Mouse (Mus musculus): Measurements from ENCODE around the gene Mst1. TPM values are rescaled to one million over a fixed set of nuclear protein-coding genes. Genes with fewer than 3 reads are reported as not detected.

Mst1 gene
- total RNA-seq, 2 experiments from 2014 or later, result 7.7 to 63.3 TPM

- no peak for ATAC-seq (replicated peaks; ENCODE audit: low FRiP score, poor library complexity, severe bottlenecking)
These were observed 43.7 kb downstream of the Mst1 start for GRCm38 (mm10) chr9:108123916-108124315.

DNA sequence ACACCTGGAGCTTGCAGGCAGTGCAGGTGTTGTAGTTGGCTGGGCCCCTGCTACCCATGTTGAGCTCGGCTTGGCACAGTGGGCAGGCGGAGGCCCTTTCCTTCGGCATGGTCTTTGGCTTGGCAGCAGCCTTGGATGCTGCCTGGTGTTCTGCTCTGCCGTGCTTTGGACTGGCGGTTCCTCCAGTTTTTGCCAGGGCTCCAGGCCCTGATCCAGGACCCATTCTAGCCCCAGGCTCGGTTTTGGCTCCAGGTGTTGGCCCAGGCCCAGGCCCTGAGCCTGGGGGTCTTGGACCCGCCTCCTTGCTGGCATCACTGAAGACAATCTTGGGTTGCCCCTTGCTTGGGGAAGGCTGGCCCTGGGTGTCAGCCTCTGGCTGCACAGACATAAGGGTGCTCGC lies 45.5 kb downstream of the Mst1 start:
- no peak for ATAC-seq (replicated peaks; ENCODE audit: low FRiP score, poor library complexity, severe bottlenecking)

DNA sequence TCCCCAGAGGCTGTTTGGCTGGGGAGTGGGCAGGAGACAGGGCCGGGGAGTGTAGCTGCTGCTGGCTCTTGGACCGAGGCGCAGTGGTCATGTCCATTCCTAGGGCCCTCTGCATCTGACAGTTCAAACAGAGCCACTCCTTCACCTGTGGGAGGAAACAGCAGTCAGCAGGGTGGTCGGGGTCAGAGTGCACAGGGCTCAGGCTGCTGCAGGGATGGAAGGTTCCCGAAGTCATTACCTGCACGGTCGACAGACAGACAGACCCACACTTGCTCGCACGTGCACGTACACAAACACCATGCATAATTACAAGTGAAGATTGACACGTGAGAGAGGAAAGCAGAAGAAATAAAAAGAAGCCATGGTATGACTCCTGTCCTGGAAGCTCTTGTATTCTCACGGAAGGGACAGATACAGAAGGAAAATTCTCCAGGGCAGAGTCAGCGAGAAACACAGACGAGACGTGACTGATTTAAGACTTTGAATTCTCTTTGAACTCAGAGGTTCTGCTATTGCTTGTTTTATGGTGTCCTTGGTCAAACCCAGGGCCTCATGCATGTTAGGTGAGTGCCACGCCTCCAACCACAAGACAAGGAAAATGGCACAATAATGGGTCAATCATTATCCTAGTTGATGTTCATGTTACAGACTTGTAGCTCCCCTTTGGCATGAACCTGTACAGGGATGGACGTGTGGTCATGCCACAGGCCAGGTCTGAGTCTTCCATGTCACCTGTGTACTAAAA lies 46.4 kb downstream of the Mst1 start:
- ATAC-seq (replicated peaks; ENCODE audit: low FRiP score, poor library complexity, severe bottlenecking), result no peak

- ATAC-seq (replicated peaks; ENCODE audit: low FRiP score, poor library complexity, severe bottlenecking), result no peak
These were observed 48.0 kb downstream of the Mst1 start for GRCm38 (mm10) chr9:108128248-108128647.

DNA sequence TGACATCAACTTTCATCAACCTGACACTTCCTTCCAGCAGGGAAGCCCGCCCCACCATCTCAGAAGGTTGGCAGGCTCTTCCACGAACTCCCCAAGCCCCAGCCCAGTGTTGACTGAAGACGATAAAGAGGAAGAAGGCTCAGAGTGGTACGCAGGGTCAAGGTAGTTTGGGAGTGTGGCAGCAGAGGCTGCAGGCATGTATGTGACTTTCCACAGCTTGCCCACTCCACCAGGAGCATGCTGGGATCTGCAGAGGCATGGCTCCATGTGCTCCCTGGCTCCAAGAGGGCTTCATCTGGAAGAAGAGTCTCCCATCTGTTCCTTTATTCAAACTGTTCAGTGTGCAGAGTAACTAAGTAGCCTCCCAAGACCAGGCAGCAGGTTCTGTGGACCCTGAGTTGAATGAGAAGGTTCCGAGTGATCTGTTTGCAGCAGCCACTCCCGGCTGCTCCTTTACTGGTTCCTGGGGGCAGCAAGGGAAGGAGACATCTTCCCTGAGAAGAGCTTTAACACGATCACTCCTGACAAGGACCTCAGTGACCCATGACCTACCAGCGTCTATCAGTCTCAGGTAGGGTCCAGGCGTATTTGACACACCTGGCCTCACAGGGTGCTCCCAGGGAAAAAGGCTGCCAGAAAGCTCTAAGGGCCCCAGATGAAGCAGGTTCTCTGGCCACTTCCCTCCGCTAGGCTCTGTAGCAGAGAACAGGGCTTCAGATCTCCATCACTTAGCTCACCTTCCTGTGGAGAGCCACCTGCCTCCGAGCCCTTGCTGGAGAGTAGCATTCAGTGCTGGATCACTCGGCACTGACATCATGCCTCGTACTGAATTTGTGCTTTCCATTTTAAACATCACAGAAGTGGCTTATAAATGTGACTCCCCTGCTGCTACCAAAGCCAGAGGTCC lies 49.1 kb downstream of the Mst1 start:
- no peak for ATAC-seq (replicated peaks; ENCODE audit: low FRiP score, poor library complexity, severe bottlenecking)

GRCm38 (mm10) chr9:108131502-108131901 lies 51.3 kb downstream of the Mst1 start:
- no peak for ATAC-seq (replicated peaks; ENCODE audit: low FRiP score, poor library complexity, severe bottlenecking)

GRCm38 (mm10) chr9:108132373-108132772 lies 52.1 kb downstream of the Mst1 start:
- no peak for ATAC-seq (replicated peaks; ENCODE audit: low FRiP score, poor library complexity, severe bottlenecking)

DNA sequence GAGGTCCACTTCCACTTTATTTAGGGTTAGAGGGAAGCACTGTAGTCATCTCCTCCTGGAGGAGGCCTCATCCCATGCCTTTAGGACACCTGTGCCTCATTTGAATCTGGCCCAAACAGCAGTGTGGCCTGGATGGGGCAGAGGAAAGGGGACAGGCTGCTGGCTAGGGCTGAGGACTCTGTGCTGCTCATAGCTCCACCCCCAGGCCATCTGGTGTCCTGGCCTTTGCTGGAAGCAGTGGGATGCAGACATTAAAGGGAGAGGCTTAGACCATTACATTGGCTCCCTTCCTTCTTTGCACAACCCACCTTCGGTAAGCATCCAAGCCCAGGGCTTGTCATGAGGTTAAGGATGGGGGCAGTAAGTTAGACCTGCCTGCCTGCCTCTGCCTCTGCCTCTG lies 53.2 kb downstream of the Mst1 start:
- no peak for ATAC-seq (replicated peaks; ENCODE audit: low FRiP score, poor library complexity, severe bottlenecking)

Other genes starting within 250 kb of the Mst1 start
- gene Rbm6, start 207.2 kb upstream of the Mst1 start, total RNA-seq (2015; ENCODE audit: low replicate concordance), result 176 and 204 TPM in 2 replicates
- gene Rbm6, start 207.2 kb upstream of the Mst1 start, total RNA-seq (2017; ENCODE audit: low replicate concordance), result 216 and 260 TPM in 2 replicates
- not detected in 2 replicates for gene Mon1a, start 192.3 kb upstream of the Mst1 start, total RNA-seq (2015; ENCODE audit: low replicate concordance)
- 0.64 and 3.3 TPM in 2 replicates for gene Mon1a, start 192.3 kb upstream of the Mst1 start, total RNA-seq (2017; ENCODE audit: low replicate concordance)
- not detected in 2 replicates for gene Mst1r, start 173.6 kb upstream of the Mst1 start, total RNA-seq (2015; ENCODE audit: low replicate concordance)
- not detected in 2 replicates for gene Mst1r, start 173.6 kb upstream of the Mst1 start, total RNA-seq (2017; ENCODE audit: low replicate concordance)
- not detected in 2 replicates for gene Actl11, start 152.0 kb upstream of the Mst1 start, total RNA-seq (2015; ENCODE audit: low replicate concordance)
- gene Actl11, start 152.0 kb upstream of the Mst1 start, total RNA-seq (2017; ENCODE audit: low replicate concordance), result not detected in 2 replicates
- gene Camkv, start 144.8 kb upstream of the Mst1 start, total RNA-seq (2015; ENCODE audit: low replicate concordance), result not detected in 2 replicates
- gene Camkv, start 144.8 kb upstream of the Mst1 start, total RNA-seq (2017; ENCODE audit: low replicate concordance), result 0.13 TPM in 1 of 2 replicates, not detected in the other
- gene Traip, start 130.3 kb upstream of the Mst1 start, total RNA-seq (2015; ENCODE audit: low replicate concordance), result 12.6 and 19.3 TPM in 2 replicates
- 50.4 and 51.5 TPM in 2 replicates for gene Traip, start 130.3 kb upstream of the Mst1 start, total RNA-seq (2017; ENCODE audit: low replicate concordance)
- gene Uba7, start 104.9 kb upstream of the Mst1 start, total RNA-seq (2015; ENCODE audit: low replicate concordance), result 365 and 400 TPM in 2 replicates
- gene Uba7, start 104.9 kb upstream of the Mst1 start, total RNA-seq (2017; ENCODE audit: low replicate concordance), result 262 and 332 TPM in 2 replicates
- 1.1 TPM in 1 of 2 replicates, not detected in the other for gene Gm20661, start 97.4 kb upstream of the Mst1 start, total RNA-seq (2015; ENCODE audit: low replicate concordance)
- gene Gm20661, start 97.4 kb upstream of the Mst1 start, total RNA-seq (2017; ENCODE audit: low replicate concordance), result 0.64 and 4.2 TPM in 2 replicates
- 26.0 and 44.3 TPM in 2 replicates for gene Inka1, start 94.6 kb upstream of the Mst1 start, total RNA-seq (2015; ENCODE audit: low replicate concordance)
- gene Inka1, start 94.6 kb upstream of the Mst1 start, total RNA-seq (2017; ENCODE audit: low replicate concordance), result 34.4 and 43.8 TPM in 2 replicates
- gene Cdhr4, start 87.9 kb upstream of the Mst1 start, total RNA-seq (2015; ENCODE audit: low replicate concordance), result 14.8 TPM in 1 of 2 replicates, not detected in the other
- 13.3 TPM in 1 of 2 replicates, not detected in the other for gene Cdhr4, start 87.9 kb upstream of the Mst1 start, total RNA-seq (2017; ENCODE audit: low replicate concordance)
- gene Gm20662, start 84.1 kb upstream of the Mst1 start, total RNA-seq (2015; ENCODE audit: low replicate concordance), result not detected in 2 replicates
- not detected in 2 replicates for gene Gm20662, start 84.1 kb upstream of the Mst1 start, total RNA-seq (2017; ENCODE audit: low replicate concordance)
- gene Ip6k1, start 77.9 kb upstream of the Mst1 start, total RNA-seq (2015; ENCODE audit: low replicate concordance), result 46.5 and 62.5 TPM in 2 replicates
- 71.1 and 159 TPM in 2 replicates for gene Ip6k1, start 77.9 kb upstream of the Mst1 start, total RNA-seq (2017; ENCODE audit: low replicate concordance)
- gene Gmppb, start 31.2 kb upstream of the Mst1 start, total RNA-seq (2015; ENCODE audit: low replicate concordance), result 5.8 and 5.9 TPM in 2 replicates
- gene Gmppb, start 31.2 kb upstream of the Mst1 start, total RNA-seq (2017; ENCODE audit: low replicate concordance), result 6.4 and 13.9 TPM in 2 replicates
- 2.2 TPM in 1 of 2 replicates, not detected in the other for gene Amigo3, start 27.3 kb upstream of the Mst1 start, total RNA-seq (2015; ENCODE audit: low replicate concordance)
- gene Amigo3, start 27.3 kb upstream of the Mst1 start, total RNA-seq (2017; ENCODE audit: low replicate concordance), result 1.1 and 3.6 TPM in 2 replicates
- 1,337 and 1,464 TPM in 2 replicates for gene Rnf123, start 2.9 kb downstream of the Mst1 start, total RNA-seq (2015; ENCODE audit: low replicate concordance)
- gene Rnf123, start 2.9 kb downstream of the Mst1 start, total RNA-seq (2017; ENCODE audit: low replicate concordance), result 890 and 970 TPM in 2 replicates
- 265 and 389 TPM in 2 replicates for gene Apeh, start 14.2 kb downstream of the Mst1 start, total RNA-seq (2015; ENCODE audit: low replicate concordance)
- gene Apeh, start 14.2 kb downstream of the Mst1 start, total RNA-seq (2017; ENCODE audit: low replicate concordance), result 454 and 497 TPM in 2 replicates
- gene Bsn, start 109.9 kb downstream of the Mst1 start, total RNA-seq (2015; ENCODE audit: low replicate concordance), result under 0.01 and 0.42 TPM in 2 replicates
- gene Bsn, start 109.9 kb downstream of the Mst1 start, total RNA-seq (2017; ENCODE audit: low replicate concordance), result 1.5 TPM in 1 of 2 replicates, not detected in the other
- gene Dag1, start 183.5 kb downstream of the Mst1 start, total RNA-seq (2015; ENCODE audit: low replicate concordance), result 11.2 and 14.3 TPM in 2 replicates
- 5.4 and 6.3 TPM in 2 replicates for gene Dag1, start 183.5 kb downstream of the Mst1 start, total RNA-seq (2017; ENCODE audit: low replicate concordance)
- gene Nicn1, start 210.0 kb downstream of the Mst1 start, total RNA-seq (2015; ENCODE audit: low replicate concordance), result not detected in 2 replicates
- gene Nicn1, start 210.0 kb downstream of the Mst1 start, total RNA-seq (2017; ENCODE audit: low replicate concordance), result 0.64 and 0.91 TPM in 2 replicates
- not detected in 2 replicates for gene Amt, start 216.4 kb downstream of the Mst1 start, total RNA-seq (2015; ENCODE audit: low replicate concordance)
- not detected in 2 replicates for gene Amt, start 216.4 kb downstream of the Mst1 start, total RNA-seq (2017; ENCODE audit: low replicate concordance)
- 157 and 175 TPM in 2 replicates for gene Rhoa, start 225.7 kb downstream of the Mst1 start, total RNA-seq (2015; ENCODE audit: low replicate concordance)
- gene Rhoa, start 225.7 kb downstream of the Mst1 start, total RNA-seq (2017; ENCODE audit: low replicate concordance), result 253 and 313 TPM in 2 replicates
- gene Tcta, start 225.7 kb downstream of the Mst1 start, total RNA-seq (2015; ENCODE audit: low replicate concordance), result 5.9 and 11.5 TPM in 2 replicates
- 2.3 and 2.4 TPM in 2 replicates for gene Tcta, start 225.7 kb downstream of the Mst1 start, total RNA-seq (2017; ENCODE audit: low replicate concordance)